Mouse (Mus musculus): ENCODE measurements around the gene Rwdd3. TPM values are rescaled to one million over a fixed set of nuclear protein-coding genes. Genes with fewer than 3 reads are reported as not detected.

Rwdd3 gene
- polyA plus RNA-seq (2016; fragmentation: Nextera tagmentation; extraction: Ambion mirVana) = 3.2 and 3.6 TPM in 2 replicates

DNA sequence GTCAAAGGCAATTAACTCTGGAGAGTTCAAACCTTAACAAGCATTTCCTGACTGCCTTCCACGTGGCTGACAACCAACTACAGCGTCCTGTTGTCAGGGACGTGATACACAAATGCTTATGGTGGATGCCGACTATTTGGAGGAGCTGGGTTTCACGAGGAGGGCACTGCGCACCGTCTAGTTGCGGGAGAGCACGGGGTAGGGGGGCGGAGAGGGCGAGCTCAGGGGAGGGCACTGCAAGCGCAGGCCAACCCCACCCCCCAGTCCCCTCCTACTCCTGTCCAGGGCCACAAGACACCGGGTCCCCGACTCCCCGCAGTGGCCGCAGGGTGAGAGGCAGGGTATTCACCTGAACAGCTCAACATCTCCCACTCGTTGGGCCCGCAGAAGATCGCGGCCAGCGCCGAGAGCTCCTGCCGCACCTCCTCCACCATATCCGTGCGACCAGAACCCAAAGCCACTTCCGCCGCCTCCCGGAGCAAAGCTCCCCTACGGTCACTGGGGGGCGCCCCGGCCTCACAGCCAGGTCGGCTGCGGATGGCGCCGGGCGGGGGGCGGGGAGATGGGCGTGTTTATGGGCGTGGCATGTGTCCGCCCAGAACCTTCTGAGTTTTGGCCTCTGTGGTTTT is at the start of gene Rwdd3:
Gene Rwdd3, minus strand, starts transcription at position 453 of the 629 bp plus-strand sequence.
- under 1% methylated on average over 40 of the region's 40 CpGs for WGBS
- no peaks in the 10 kb centered on the region for H3K27me3 ChIP-seq (ENCODE audit: insufficient read depth, poor library complexity, severe bottlenecking)
- peaks cover 15% of the 10 kb centered on the region for H3K4me1 ChIP-seq (replicated peaks)
- H3K36me3 ChIP-seq = no peaks in the 10 kb centered on the region
- peak within 1 kb of the TSS; percentile 73 for H3K4me3 ChIP-seq
- DNase-seq (ENCODE audit: low spot score) = peak; percentile 93
- peak within 1 kb of the TSS; percentile 90 for H3K27ac ChIP-seq
- no peaks in the 10 kb centered on the region for H3K9me3 ChIP-seq

GRCm38 (mm10) chr3:121217011-121217410 is 45.5 kb upstream of the Rwdd3 start:
- DNase-seq (ENCODE audit: low spot score) = no peak
- Histone ChIP-seq H3K36me3 (no peaks in the 10 kb centered on the region), H3K4me3 (no peak overlapping the region), H3K9me3 (no peaks in the 10 kb centered on the region), H3K27ac (no peak overlapping the region), H3K4me1 (replicated peaks) (peaks cover 7% of the 10 kb centered on the region; the same call in 1 of the 2 replicates), H3K27me3 (ENCODE audit: insufficient read depth, poor library complexity, severe bottlenecking) (no peaks in the 10 kb centered on the region)
- 90% methylated on average over 6 of the region's 6 CpGs for WGBS

DNA sequence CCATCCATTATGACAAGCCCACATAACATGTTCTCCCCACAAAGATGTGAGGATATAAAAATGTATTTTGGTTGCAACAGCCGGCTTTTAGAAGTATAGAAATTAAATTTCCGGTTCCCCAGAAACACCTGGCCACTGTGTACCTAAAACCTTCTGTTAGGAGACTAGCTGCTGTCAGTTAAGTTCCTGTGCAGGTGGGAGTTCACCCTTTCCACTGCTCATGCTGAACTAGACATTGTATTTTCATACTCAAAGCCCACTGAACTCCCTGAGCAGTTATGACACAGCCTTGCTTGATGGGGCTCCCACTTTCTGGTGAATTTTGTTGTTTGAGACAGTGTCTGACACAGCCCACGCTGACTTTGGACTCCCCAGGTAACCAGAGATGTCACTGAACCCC is 42.0 kb upstream of the Rwdd3 start:
- Histone ChIP-seq H3K9me3 (no peaks in the 10 kb centered on the region), H3K36me3 (no peaks in the 10 kb centered on the region), H3K27me3 (ENCODE audit: insufficient read depth, poor library complexity, severe bottlenecking) (no peaks in the 10 kb centered on the region), H3K27ac (no peak overlapping the region), H3K4me1 (replicated peaks) (peaks cover 7% of the 10 kb centered on the region), H3K4me3 (no peak overlapping the region)
- WGBS = 83% methylated on average over 3 of the region's 3 CpGs
- no peak for DNase-seq (ENCODE audit: low spot score)

DNA sequence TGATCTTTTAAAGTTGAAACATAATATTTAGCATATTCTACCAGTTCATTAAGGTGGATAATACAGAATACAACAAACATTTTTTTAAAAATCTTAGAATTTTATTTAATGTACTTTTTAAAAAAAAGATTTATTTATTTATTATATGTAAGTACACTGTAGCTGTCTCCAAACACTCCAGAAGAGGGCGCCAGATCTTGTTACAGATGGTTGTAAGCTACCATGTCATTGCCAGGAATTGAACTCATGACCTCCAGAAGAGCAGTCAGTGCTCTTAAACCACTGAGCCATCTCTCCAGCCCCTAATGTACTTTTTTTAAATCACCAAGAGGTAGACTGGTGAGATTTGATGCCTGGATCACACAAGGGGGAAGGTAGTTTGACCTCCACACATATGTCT is 40.7 kb upstream of the Rwdd3 start:
- Histone ChIP-seq H3K27ac (no peak overlapping the region), H3K9me3 (no peaks in the 10 kb centered on the region), H3K27me3 (ENCODE audit: insufficient read depth, poor library complexity, severe bottlenecking) (no peaks in the 10 kb centered on the region), H3K4me3 (no peak overlapping the region), H3K36me3 (no peaks in the 10 kb centered on the region), H3K4me1 (replicated peaks) (peaks cover 7% of the 10 kb centered on the region)
- no peak for DNase-seq (ENCODE audit: low spot score)
- 45% methylated on average over 1 of the region's 1 CpGs for WGBS

GRCm38 (mm10) chr3:121208994-121209393 is 37.5 kb upstream of the Rwdd3 start:
- Histone ChIP-seq H3K27me3 (ENCODE audit: insufficient read depth, poor library complexity, severe bottlenecking) (no peaks in the 10 kb centered on the region), H3K36me3 (no peaks in the 10 kb centered on the region), H3K4me3 (no peak overlapping the region), H3K9me3 (no peaks in the 10 kb centered on the region), H3K4me1 (replicated peaks) (no peaks in the 10 kb centered on the region; the same call in 1 of the 2 replicates), H3K27ac (no peak overlapping the region)
- WGBS = 94% methylated on average over 5 of the region's 5 CpGs
- DNase-seq (ENCODE audit: low spot score) = no peak

DNA sequence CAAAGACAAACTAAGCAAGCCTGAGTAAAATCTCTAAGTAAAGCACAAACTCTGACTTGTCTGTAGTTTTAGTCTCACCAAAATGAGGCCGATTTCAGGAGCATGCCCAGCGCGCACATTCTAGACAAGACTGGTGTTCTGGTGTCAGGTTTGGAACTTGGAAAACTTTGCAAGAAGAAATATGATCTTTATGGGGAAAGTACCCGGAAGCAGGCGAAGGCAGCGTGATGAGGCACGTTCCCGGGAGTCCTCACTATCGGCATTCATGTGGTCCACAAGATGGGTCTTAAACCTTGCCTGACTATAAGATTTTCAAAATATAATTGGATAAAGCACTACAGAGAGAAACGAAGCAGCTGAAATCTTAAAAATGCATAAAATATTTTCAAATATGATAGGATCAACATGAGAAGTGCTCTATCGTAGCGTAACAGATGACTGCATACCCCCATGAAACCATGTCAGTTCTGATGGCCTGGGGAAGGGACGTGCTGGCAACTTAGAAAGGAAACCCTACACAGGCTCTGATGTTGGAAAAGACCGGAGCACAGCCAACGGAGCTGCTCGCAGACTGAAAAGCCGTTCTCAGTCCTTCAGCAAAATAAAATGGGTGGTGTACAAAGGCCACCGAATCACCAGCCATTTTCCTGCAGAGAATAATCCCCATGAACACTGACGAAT is 34.8 kb upstream of the Rwdd3 start:
- Histone ChIP-seq H3K27ac (no peak overlapping the region), H3K27me3 (ENCODE audit: insufficient read depth, poor library complexity, severe bottlenecking) (no peaks in the 10 kb centered on the region), H3K4me3 (no peak overlapping the region), H3K4me1 (replicated peaks) (no peaks in the 10 kb centered on the region; the same call in 1 of the 2 replicates), H3K9me3 (no peaks in the 10 kb centered on the region), H3K36me3 (no peaks in the 10 kb centered on the region)
- DNase-seq (ENCODE audit: low spot score) = no peak
- 90% methylated on average over 19 of the region's 19 CpGs for WGBS

- no peaks in the 10 kb centered on the region for H3K9me3 ChIP-seq
- no peak overlapping the region for H3K27ac ChIP-seq
- H3K4me3 ChIP-seq = no peak overlapping the region
- DNase-seq (ENCODE audit: low spot score) = no peak
- 83% methylated on average over 2 of the region's 2 CpGs for WGBS
- peaks cover 10% of the 10 kb centered on the region for H3K4me1 ChIP-seq (replicated peaks)
- H3K36me3 ChIP-seq = no peaks in the 10 kb centered on the region
- no peaks in the 10 kb centered on the region for H3K27me3 ChIP-seq (ENCODE audit: insufficient read depth, poor library complexity, severe bottlenecking)
Observed at GRCm38 (mm10) chr3:121202638-121203037, 31.1 kb upstream of the Rwdd3 start.

DNA sequence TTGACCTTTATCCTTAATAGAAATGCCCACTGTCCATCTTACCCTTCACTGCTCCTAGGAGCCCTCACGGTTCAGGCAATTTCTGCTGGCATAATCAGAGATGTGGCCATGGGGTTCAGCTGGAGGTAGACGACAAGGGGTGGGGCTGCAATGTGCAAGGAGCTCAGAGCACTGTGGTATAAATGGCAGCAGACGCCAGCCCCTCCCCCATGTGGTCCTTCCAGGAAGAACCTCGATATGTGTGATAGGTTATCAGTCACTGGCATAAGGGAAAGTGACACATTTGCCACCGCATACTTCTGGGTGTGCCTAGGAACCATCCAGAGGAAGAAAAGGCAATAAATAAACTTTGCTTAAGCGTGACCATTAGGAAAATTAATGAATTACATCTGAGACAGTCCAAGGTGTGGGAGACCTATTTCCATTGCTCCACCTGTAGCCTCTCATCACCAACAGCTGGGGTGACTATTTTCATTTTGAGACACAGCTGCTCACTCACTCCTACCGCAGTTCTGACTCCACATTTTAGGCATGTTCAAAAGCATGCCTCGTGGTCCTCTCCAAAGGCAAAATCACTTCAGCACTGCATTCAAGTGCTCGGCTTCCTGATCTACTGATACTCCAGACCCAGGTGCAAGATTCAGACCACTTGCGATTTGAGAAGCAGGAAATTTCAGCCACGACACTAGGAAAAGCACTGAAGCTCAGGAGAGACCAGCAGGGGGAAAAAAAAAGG is 29.7 kb upstream of the Rwdd3 start:
- Histone ChIP-seq H3K4me1 (replicated peaks) (peaks cover 10% of the 10 kb centered on the region), H3K9me3 (no peaks in the 10 kb centered on the region), H3K36me3 (no peaks in the 10 kb centered on the region), H3K27me3 (ENCODE audit: insufficient read depth, poor library complexity, severe bottlenecking) (no peaks in the 10 kb centered on the region), H3K4me3 (no peak overlapping the region), H3K27ac (no peak overlapping the region)
- WGBS = 68% methylated on average over 11 of the region's 11 CpGs
- DNase-seq (ENCODE audit: low spot score) = no peak

GRCm38 (mm10) chr3:121189199-121189598 is 17.7 kb upstream of the Rwdd3 start:
- Histone ChIP-seq H3K27ac (no peak overlapping the region), H3K27me3 (ENCODE audit: insufficient read depth, poor library complexity, severe bottlenecking) (no peaks in the 10 kb centered on the region), H3K4me1 (replicated peaks) (no peaks in the 10 kb centered on the region), H3K9me3 (no peaks in the 10 kb centered on the region), H3K4me3 (no peak overlapping the region), H3K36me3 (no peaks in the 10 kb centered on the region)
- WGBS = 87% methylated on average over 2 of the region's 2 CpGs
- no peak for DNase-seq (ENCODE audit: low spot score)

GRCm38 (mm10) chr3:121187510-121187909 is 16.0 kb upstream of the Rwdd3 start:
- Histone ChIP-seq H3K4me3 (no peak overlapping the region), H3K4me1 (replicated peaks) (no peaks in the 10 kb centered on the region), H3K27me3 (ENCODE audit: insufficient read depth, poor library complexity, severe bottlenecking) (no peaks in the 10 kb centered on the region), H3K9me3 (no peaks in the 10 kb centered on the region), H3K27ac (no peak overlapping the region), H3K36me3 (no peaks in the 10 kb centered on the region)
- no peak for DNase-seq (ENCODE audit: low spot score)
- WGBS = 93% methylated on average over 7 of the region's 7 CpGs

GRCm38 (mm10) chr3:121186925-121187324 is 15.4 kb upstream of the Rwdd3 start:
- H3K27me3 ChIP-seq (ENCODE audit: insufficient read depth, poor library complexity, severe bottlenecking) = no peaks in the 10 kb centered on the region
- no peaks in the 10 kb centered on the region for H3K36me3 ChIP-seq
- H3K4me3 ChIP-seq = no peak overlapping the region
- no peaks in the 10 kb centered on the region for H3K4me1 ChIP-seq (replicated peaks)
- no peak overlapping the region for H3K27ac ChIP-seq
- no peaks in the 10 kb centered on the region for H3K9me3 ChIP-seq
- DNase-seq (ENCODE audit: low spot score) = no peak
- WGBS = 92% methylated on average over 3 of the region's 3 CpGs

DNA sequence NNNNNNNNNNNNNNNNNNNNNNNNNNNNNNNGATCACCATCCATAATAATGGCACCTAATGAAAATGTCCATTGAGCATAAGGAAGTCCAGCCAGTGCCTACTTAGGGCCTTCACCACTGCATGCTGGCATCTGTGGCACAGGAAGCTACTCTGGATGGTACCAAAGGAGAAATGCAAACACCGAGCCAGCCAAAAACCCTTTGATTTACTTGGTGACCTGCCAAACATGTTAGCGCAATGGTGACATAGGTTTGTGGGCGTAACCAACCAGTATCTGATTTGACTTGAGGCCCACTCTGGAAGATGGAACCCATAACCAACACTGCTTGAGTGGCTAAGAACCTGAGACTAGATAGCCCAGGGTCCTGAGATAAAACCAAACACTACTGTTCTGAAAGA is 13.7 kb upstream of the Rwdd3 start:
- Histone ChIP-seq H3K27ac (no peak overlapping the region), H3K27me3 (ENCODE audit: insufficient read depth, poor library complexity, severe bottlenecking) (no peaks in the 10 kb centered on the region), H3K4me3 (no peak overlapping the region), H3K36me3 (no peaks in the 10 kb centered on the region), H3K9me3 (no peaks in the 10 kb centered on the region), H3K4me1 (replicated peaks) (no peaks in the 10 kb centered on the region)
- 92% methylated on average over 3 of the region's 3 CpGs for WGBS
- DNase-seq (ENCODE audit: low spot score) = no peak

DNA sequence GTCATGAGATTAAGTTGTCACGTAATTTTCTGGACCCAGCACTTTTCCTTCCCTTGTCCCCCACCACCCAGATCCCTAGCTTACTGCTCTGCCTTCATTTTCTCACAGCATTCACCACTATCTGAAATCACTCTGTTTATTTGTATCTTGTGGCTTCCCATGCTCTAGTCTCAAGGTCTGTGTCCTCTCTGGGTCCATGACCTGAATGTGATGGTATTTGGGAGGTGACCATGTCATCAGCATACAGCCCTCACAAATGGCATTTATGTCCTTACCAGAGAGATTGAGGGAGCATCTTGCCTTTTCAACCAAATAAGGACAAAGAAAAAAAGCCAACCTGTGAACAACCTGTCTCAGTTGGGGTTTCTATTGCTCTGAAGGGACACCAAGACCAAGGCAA is 4.5 kb upstream of the Rwdd3 start:
- H3K27me3 ChIP-seq (ENCODE audit: insufficient read depth, poor library complexity, severe bottlenecking) = no peaks in the 10 kb centered on the region
- no peaks in the 10 kb centered on the region for H3K36me3 ChIP-seq
- H3K4me3 ChIP-seq = no peak overlapping the region
- no peak overlapping the region for H3K27ac ChIP-seq
- DNase-seq (ENCODE audit: low spot score) = no peak
- peaks cover 7% of the 10 kb centered on the region; the same call in 1 of the 2 replicates for H3K4me1 ChIP-seq (replicated peaks)
- H3K9me3 ChIP-seq = no peaks in the 10 kb centered on the region
- WGBS = 90% methylated on average over 1 of the region's 1 CpGs
